Comparison of ENCODE assay signal across 21 mouse cellular contexts in the genomic region with DNA sequence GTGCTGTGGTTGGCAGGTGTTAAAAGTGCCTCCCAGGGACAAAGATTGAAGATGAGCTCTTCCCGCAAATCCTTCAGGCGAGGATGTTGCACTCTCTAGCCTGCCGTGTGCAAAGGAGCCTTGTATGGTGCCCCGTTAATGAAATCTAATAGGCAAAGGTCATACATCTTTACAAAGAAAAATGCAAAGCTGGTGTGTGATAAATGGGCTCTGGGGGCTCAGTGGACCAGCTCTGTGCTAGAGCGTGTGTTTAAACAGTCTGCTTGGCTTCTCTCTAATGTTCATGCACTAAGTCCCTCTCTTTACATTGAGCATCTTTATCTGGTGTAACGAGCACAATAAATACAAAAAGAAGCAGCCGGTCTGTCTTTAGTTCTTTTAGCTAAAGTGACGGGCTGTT.
DNase-seq lines count a peak whose midpoint lies in the region; ATAC-seq lines count a peak whose summit lies in the region.
"Had no signal": no experiment of that assay in that cellular context is flagged by ENCODE, and none has a peak within 500 bp of the region (broad histone marks: within the 10 kb centered on the region; RNA-seq: fewer than 3 reads in every experiment).

No protein-coding gene starts in this region.

- 29% methylated on average over 8 of the region's 8 CpGs for WGBS in hindbrain, embryonic 12.5 days
- WGBS in hindbrain, embryonic 13.5 days, result 31% methylated on average over 8 of the region's 8 CpGs
- WGBS in midbrain, embryonic 14.5 days, result 35% methylated on average over 8 of the region's 8 CpGs
- WGBS in midbrain, embryonic 10.5 days, result 56% methylated on average over 8 of the region's 8 CpGs
- WGBS in midbrain, embryonic 15.5 days, result 32% methylated on average over 8 of the region's 8 CpGs

- H3K27ac ChIP-seq in hindbrain, embryonic 12.5 days, result no peak overlapping the region
- no peak overlapping the region for H3K27ac ChIP-seq in hindbrain, embryonic 13.5 days
- no peak overlapping the region for H3K27ac ChIP-seq in midbrain, embryonic 14.5 days (replicated peaks; ENCODE audit: low read depth, low read length)
- no peak overlapping the region for H3K27ac ChIP-seq in midbrain, embryonic 10.5 days (replicated peaks)
- H3K27ac ChIP-seq in midbrain, embryonic 15.5 days, result no peak overlapping the region
- H3K27ac ChIP-seq: embryonic facial prominence, embryonic 15.5 days; forebrain, embryonic 10.5 days; gastrocnemius, adult 2 months; heart, embryonic 10.5 days; intestine, embryonic 15.5 days had no signal

- no peaks in the 10 kb centered on the region for H3K36me3 ChIP-seq in hindbrain, embryonic 12.5 days
- H3K36me3 ChIP-seq in hindbrain, embryonic 13.5 days, result no peaks in the 10 kb centered on the region
- H3K36me3 ChIP-seq in midbrain, embryonic 14.5 days (ENCODE audit: control insufficient read depth, insufficient read depth, low read length), result no peaks in the 10 kb centered on the region
- no peaks in the 10 kb centered on the region for H3K36me3 ChIP-seq in midbrain, embryonic 10.5 days
- H3K36me3 ChIP-seq in midbrain, embryonic 15.5 days (replicated peaks), result no peaks in the 10 kb centered on the region
- H3K36me3 ChIP-seq: embryonic facial prominence, embryonic 15.5 days; forebrain, embryonic 10.5 days; heart, embryonic 10.5 days; intestine, embryonic 15.5 days had no signal

- no peak overlapping the region for H3K9ac ChIP-seq in hindbrain, embryonic 12.5 days
- H3K9ac ChIP-seq in hindbrain, embryonic 13.5 days, result no peak overlapping the region
- H3K9ac ChIP-seq in midbrain, embryonic 14.5 days (replicated peaks; ENCODE audit: low read length), result no peak overlapping the region
- no peak overlapping the region for H3K9ac ChIP-seq in midbrain, embryonic 15.5 days
- H3K9ac ChIP-seq: embryonic facial prominence, embryonic 15.5 days; intestine, embryonic 15.5 days had no signal

- no peaks in the 10 kb centered on the region for H3K27me3 ChIP-seq in hindbrain, embryonic 12.5 days
- no peaks in the 10 kb centered on the region for H3K27me3 ChIP-seq in hindbrain, embryonic 13.5 days
- no peaks in the 10 kb centered on the region for H3K27me3 ChIP-seq in midbrain, embryonic 14.5 days (ENCODE audit: control insufficient read depth, insufficient read depth, low read length)
- no peaks in the 10 kb centered on the region for H3K27me3 ChIP-seq in midbrain, embryonic 10.5 days (ENCODE audit: low read depth, poor library complexity, severe bottlenecking)
- no peaks in the 10 kb centered on the region for H3K27me3 ChIP-seq in midbrain, embryonic 15.5 days (replicated peaks)
- H3K27me3 ChIP-seq: embryonic facial prominence, embryonic 15.5 days; intestine, embryonic 15.5 days had no signal

- no peak overlapping the region for H3K4me3 ChIP-seq in hindbrain, embryonic 12.5 days
- H3K4me3 ChIP-seq in hindbrain, embryonic 13.5 days, result no peak overlapping the region
- no peak overlapping the region for H3K4me3 ChIP-seq in midbrain, embryonic 14.5 days (replicated peaks; ENCODE audit: low read depth, low read length)
- H3K4me3 ChIP-seq in midbrain, embryonic 10.5 days, result no peak overlapping the region
- no peak overlapping the region for H3K4me3 ChIP-seq in midbrain, embryonic 15.5 days
- H3K4me3 ChIP-seq: embryonic facial prominence, embryonic 15.5 days; erythroblast, embryonic 14.5 days; forebrain, embryonic 10.5 days; gastrocnemius, adult 2 months; heart, embryonic 10.5 days; intestine, embryonic 15.5 days had no signal

- H3K9me3 ChIP-seq in hindbrain, embryonic 12.5 days (replicated peaks), result no peaks in the 10 kb centered on the region
- no peaks in the 10 kb centered on the region for H3K9me3 ChIP-seq in hindbrain, embryonic 13.5 days
- H3K9me3 ChIP-seq in midbrain, embryonic 14.5 days (ENCODE audit: control insufficient read depth, low read length), result no peaks in the 10 kb centered on the region
- no peaks in the 10 kb centered on the region for H3K9me3 ChIP-seq in midbrain, embryonic 10.5 days (replicated peaks)
- H3K9me3 ChIP-seq in midbrain, embryonic 15.5 days, result no peaks in the 10 kb centered on the region
- H3K9me3 ChIP-seq: embryonic facial prominence, embryonic 15.5 days; forebrain, embryonic 10.5 days; heart, embryonic 10.5 days; intestine, embryonic 15.5 days had no signal

- no peak overlapping the region for H3K4me2 ChIP-seq in hindbrain, embryonic 12.5 days (replicated peaks)
- no peak overlapping the region for H3K4me2 ChIP-seq in hindbrain, embryonic 13.5 days
- no peak overlapping the region for H3K4me2 ChIP-seq in midbrain, embryonic 14.5 days (ENCODE audit: low read length)
- no peak overlapping the region for H3K4me2 ChIP-seq in midbrain, embryonic 15.5 days
- H3K4me2 ChIP-seq: embryonic facial prominence, embryonic 15.5 days; intestine, embryonic 15.5 days had no signal

- peak; percentile 54; the same call in 1 of the 2 replicates for ATAC-seq in hindbrain, embryonic 12.5 days (ENCODE audit: low FRiP score)
- no peak for ATAC-seq in hindbrain, embryonic 13.5 days (ENCODE audit: low FRiP score)
- no peak for ATAC-seq in midbrain, embryonic 14.5 days (ENCODE audit: low FRiP score, low TSS enrichment)
- 0 out of 2 replicates have a peak, but pooled peaks have one; percentile 27 for ATAC-seq in midbrain, embryonic 15.5 days (replicated peaks)
- ATAC-seq: forebrain, embryonic 14.5 days; intestine, embryonic 15.5 days had no signal

- DNase-seq in midbrain, embryonic 14.5 days, result peak; percentile 13
- DNase-seq in midbrain, embryonic 10.5 days (ENCODE audit: low spot score), result no peak
- peak; percentile 44 for DNase-seq in embryo, embryonic 10.5 days (ENCODE audit: low spot score)
- DNase-seq in thymus, postnatal 36 days, result no peak
- DNase-seq: adrenal gland, adult 2 months; adrenal gland, postnatal 25 days; cerebellum, adult 8-10 months; cerebellum, postnatal 14 days; gastrocnemius, adult 2 months; gastrocnemius, postnatal 25 days; heart, postnatal 10 days; heart, postnatal 4 days had no signal

- 0 out of 2 replicates have a peak, but pooled peaks cover 4% of the 10 kb centered on the region for H3K4me1 ChIP-seq in hindbrain, embryonic 12.5 days
- H3K4me1 ChIP-seq in hindbrain, embryonic 13.5 days (replicated peaks), result peaks cover 8% of the 10 kb centered on the region
- H3K4me1 ChIP-seq in midbrain, embryonic 14.5 days (ENCODE audit: control insufficient read depth, insufficient read depth, low read length), result no peaks in the 10 kb centered on the region
- H3K4me1 ChIP-seq in midbrain, embryonic 10.5 days, result peaks cover 4% of the 10 kb centered on the region
- H3K4me1 ChIP-seq in midbrain, embryonic 15.5 days, result peaks cover 3% of the 10 kb centered on the region; the same call in 1 of the 2 replicates
- H3K4me1 ChIP-seq: embryonic facial prominence, embryonic 15.5 days had no signal

Comparison
In these comparisons a context has a peak if more than half of its experiments do, and no peak if none do; other contexts are left out.
1. ATAC-seq: peak in hindbrain, embryonic 12.5 days (single experiment) and midbrain, embryonic 15.5 days (single experiment); none in hindbrain, embryonic 13.5 days (single experiment) and midbrain, embryonic 14.5 days (single experiment).
2. DNase-seq: peak in midbrain, embryonic 14.5 days (single experiment) and embryo, embryonic 10.5 days (single experiment); none in midbrain, embryonic 10.5 days (single experiment) and thymus, postnatal 36 days (0 of 2).